Mouse (Mus musculus) common myeloid progenitor, adult 5-6 weeks (primary cell): ENCODE measurements around the gene Bcl9. TPM values are rescaled to one million over a fixed set of nuclear protein-coding genes. Genes with fewer than 3 reads are reported as not detected.

Experiments
- ATAC-seq: replicated peaks from 2 replicates; pipeline ENCODE4 v1.8.0; 2016; ENCODE audit warnings: low read depth, mild to moderate bottlenecking, moderate TSS enrichment, inconsistent platforms; ENCODE audit not compliant: poor library complexity, severe bottlenecking
- total RNA-seq: library from RNA; stranded (forward); fragments of 200-1000, 187-1606 nt; gene quantifications from 2 replicates; pipeline ENCODE4 v1.2.3, GENCODE M21; 2017

The Bcl9 gene
- total RNA-seq, 1 experiment from 2014 or later, result 6.6 TPM

DNA sequence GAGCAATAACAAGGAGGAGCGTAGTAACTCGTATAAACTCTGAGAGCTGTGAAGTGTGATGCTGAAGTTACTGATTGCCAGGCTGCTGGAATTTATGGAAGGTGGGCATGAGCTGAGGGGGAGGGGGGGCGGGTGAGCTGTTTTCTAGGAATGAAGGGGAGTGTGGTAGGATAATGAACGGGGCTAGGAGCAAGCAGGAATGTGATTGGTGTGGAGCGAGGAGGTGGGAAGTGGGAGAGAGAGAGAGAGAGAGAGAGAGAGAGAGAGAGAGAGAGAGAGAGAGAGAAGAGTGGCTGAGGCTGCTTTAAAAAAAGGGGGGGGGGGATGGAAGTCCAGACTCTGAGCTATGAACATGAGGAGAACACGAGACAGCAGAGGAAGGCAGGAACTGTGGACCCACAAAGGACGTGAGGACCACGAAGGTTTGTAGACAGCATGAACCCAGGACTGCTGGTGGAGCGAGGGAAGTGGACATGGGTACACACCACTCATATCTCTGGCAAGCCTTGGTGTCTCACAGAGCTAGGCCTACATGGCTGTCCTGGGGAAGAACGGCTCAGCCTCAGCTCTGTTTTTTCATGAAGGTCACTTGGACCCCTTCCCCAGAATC lies 1.2 kb upstream of the Bcl9 start:
- ATAC-seq, result no peak

DNA sequence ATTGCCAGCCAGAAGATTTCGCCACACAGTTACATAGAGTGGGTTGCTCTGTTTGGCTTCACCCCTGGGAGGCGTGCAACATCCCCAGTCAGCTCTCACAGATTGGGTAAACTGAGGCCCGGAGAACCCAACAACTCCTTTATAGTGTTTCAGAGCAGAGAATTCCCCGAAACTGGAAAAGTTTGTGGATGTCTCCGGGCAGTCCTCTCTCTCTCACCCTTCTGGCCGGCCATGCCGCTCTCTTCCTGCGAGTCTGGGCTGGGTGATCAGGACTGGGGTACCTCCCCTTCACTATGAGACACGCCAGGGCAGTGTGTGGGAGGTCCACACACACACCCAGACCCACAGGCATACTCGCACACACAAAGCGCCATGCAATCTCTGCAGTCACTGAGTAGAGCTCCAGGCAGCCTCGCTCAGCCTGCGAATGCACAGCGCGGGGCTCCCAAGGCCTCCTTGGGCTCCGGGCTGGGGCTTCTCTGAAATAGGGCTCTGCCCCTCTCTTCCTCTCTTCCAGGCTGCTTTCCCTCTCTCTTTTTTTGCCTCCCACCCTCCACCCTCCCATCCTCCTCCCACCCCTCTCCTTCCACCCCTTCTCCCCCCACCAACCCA lies 670 bp downstream of the Bcl9 start:
- peak; percentile 5; the same call in 1 of the 2 replicates for ATAC-seq

DNA sequence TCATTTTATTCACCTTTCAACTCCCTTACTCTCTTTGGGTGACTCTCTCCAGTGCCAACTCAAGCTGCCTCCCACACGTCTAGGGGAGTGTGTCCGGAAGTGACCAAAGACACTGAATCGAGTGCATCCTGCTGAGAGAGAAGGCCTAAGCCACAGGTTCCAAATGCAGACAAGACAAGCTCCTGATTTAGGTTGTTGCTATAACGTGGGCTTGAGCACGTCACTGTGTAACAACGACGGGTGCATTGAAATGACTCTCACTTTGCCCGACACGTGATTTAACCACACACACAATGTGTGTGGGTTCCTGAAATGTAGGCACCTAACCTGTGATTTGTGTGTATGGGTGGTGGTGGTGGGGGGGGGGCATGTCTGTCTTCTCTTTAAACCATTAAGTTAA lies 3.4 kb downstream of the Bcl9 start:
- no peak for ATAC-seq

DNA sequence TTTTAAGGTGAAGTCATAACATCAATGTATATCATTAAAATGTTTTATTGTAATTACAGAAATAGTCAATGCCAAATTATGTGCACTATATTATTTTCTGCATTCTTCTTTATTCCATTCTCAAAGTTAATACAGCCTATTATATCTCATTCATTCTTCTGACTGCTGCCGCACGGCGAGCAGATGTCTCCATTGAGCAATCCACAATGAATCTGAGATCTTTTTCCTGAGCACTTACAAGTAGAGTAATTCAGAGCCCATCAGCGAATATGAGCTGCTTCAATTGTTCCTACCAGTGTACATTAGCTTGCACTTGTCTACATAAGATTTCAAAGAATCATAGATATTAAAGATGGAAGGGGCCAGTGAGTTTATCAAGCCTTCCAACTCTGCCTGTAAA lies 12.8 kb downstream of the Bcl9 start:
- ATAC-seq, result no peak

DNA sequence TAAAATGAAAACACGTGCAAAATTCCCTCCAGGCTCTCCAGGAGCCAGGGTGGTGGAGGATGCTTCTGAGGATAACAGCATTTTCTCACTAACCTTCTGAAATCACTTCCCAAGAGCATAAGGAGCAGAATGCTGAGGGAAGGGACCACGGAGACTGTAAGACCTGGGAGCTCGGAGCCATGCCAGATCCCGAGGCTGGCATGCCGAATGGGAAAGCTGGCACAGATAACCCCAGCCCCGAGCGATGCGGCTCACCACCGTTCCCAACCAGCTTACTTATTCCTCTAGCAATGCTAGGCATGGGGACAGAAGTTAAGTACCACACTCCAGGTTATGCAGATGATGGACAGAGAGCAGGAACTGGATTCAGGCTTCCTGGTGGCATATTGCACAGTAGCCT lies 13.7 kb downstream of the Bcl9 start:
- no peak for ATAC-seq

DNA sequence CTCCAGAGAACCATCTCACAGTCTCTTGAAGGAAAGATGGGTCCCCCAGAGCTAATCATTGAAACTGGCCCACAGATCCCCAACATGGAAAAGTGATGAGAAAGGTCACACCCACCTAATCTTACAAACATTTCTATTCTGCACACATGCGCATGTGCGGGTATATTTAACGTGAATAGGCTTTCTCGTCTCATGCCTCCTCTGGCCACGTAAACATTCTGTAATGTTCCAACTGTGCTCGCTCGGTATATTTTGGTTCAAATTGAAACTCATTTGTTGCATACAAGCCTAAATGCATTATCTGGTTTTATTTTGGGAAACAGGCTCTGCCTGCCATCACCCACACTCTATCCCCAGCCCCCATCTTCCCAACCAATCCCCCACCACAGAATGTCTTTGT lies 16.3 kb downstream of the Bcl9 start:
- no peak for ATAC-seq

DNA sequence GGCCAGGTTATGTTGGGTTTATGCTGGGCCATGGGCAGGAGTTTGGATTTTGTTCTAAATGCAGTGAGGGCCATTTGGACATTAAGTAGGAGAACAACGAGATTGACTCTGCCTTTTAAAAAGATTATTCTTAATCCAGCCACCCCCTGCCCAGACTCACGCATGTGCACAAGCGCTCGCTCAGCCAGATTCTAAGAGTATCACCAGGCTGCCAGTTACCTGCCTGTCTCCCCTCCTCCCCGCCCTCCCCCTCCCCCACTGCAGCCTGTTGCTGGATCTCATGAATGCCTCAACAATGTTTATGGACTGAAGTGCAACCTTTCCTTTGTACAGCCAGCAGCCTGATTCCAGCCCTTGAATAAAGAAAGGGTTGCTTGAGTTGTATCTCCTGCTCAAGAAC lies 22.0 kb downstream of the Bcl9 start:
- ATAC-seq, result no peak

DNA sequence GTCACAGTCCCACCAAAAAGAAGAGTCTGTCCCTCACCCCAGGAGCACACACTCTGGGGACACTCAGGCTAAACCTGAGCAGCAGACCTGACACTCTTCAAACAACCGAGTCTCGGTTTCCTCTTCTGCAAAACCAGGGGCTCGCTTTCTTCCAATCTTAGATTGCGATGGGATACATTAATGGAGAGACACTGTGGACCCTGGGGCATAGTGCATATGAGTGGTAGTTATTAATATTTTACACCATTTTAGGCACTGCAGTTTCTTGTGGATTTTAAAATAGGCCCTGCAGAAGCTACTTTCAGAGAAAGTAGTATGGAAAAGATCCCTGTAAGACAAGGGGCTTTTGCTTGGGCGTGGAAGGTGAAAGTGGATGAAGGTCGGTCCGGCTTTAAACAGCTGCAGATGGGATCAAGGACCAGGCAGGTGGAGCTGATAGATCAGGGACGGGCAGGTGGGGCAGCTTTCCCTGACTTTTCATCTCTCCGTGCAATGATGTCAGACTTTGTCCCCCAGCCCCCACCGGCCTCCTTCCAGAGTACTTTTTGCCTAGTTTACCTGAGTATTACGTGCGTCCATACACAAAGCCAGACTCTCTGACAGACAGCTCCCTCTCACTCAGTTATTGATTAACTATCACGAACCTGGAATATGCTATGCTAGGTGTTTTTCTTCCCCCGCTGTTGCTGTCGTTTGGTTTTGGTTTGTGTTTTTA lies 23.0 kb downstream of the Bcl9 start:
- ATAC-seq, result no peak

DNA sequence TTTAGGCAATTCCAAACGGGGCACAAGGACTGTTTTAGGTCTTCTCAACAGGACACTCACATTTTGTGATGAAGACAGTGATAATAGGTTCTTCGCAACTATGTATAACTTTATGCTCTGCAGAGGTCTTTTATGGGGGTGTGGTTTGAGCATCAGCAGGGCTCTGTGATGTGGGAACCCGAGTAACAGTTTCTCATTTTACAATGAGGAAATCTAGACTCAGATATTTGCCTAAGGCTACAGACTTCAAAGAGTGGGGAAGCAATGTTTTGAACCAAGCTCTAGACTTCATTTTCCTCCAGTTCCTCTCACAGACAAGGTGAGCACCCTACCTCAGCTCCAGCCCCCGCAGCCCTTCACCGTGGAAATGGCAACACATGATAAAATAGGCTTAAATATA lies 23.8 kb downstream of the Bcl9 start:
- ATAC-seq, result no peak

DNA sequence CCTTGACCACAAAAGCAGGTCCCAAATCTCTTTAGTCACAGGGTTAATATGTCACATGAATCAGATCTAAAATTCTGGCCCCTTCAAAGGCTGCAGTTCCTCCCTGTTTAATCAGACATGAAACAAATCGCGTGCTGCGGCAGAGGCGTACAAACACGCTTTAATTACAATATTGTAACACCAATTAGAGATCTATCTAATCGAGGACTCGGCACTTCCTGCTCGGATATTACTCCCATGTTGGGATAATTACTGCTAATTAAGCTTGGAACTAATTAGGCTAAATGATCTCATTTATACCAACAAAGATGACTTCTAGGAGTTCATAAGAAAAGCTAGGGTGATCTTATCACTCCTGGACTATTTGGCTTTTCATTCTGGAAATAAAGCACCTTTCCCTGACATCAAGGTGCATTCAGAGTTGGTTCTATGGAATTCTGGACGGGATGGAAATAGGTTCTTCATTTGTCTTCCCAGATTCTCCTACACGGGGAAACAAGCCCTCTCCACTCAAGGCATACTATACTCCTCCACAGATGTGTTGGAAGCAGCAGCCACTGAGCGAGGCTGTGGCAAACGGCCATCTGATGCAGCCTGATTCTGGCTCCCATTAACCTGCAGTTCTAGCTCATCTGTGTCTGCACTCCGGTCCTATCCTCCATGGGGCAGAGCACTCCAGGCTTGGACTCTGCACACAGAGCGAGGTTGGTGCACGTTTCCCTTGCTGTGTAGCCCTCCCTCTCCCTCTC lies 31.9 kb downstream of the Bcl9 start:
- ATAC-seq, result no peak

DNA sequence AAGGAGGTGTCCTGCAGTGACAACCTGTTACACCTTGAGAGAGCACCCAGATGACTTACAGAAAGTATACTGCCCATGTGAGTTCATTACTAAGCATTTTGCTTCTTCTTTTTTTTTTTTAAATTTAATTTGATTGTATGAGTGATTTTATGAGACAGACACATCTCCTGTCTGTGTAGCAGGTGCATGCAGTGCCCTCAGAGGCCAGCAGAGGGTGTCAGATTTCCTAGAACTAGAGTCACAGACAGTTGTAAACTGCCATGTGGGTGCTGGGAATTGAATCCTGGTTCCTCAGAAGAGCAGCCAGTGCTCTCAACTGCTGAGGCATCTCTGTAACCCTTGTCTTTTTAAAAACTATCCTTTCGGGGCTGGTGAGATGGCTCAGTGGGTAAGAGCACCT lies 35.5 kb downstream of the Bcl9 start:
- ATAC-seq, result no peak

DNA sequence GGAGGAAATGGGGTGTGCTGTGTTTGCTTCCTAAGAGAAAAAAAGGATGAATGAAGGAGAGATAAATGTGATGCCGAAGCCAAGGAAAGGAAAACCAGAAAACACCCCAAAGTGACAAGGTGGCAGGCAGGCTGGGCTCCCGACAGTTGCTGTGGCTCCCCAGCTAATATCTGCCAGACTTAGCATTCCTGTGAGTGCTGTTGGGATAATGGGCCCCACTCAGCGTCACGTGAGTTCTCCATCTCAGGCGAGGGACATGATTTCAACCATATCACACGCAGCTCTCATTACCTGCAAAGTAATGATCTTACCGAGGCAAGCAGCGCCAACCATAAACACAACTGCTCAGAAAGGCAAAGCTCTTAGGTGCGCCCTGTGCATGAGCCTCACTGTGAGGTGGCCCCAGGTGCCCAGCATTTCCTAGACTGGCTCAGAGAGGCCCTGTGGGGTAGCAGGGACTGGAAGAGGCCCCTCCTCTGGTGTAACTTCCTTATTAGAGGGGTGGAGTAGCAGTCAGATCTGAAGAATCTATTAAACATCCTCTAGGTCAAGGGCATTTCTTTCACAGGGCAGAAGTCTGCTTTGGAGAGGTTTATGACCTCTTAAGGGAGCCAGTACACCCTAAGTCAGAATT lies 41.9 kb downstream of the Bcl9 start:
- ATAC-seq, result peak; percentile 48; the same call in 1 of the 2 replicates

DNA sequence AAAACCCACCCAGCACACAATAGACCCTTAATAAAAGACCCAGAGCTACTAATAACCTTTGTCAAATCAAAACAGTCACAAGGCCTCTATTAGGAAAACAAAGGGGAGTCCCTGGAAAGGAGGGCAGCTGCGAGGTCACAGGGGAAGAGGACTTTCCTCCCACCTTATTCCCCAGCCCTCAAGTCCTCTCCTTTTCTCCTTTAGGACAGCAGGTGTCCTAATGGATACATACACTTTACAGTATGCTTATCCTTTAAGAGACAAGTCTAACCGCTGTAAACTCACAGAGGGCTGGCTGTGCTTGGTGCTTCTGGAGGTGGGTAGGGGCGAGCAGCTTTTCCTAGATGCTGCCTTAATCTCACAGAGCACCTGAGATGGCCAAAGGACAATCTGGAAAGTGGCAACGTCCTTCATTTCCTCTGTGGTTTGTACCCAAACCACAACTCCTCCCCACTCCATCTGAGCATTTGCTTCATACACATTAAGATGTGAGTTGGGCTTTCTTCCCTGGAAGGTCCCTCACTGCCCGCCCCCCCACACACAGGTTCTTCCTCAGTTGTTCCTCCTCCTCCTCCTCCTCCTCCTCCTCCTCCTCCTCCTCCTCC lies 42.8 kb downstream of the Bcl9 start:
- ATAC-seq, result peak; percentile 93

DNA sequence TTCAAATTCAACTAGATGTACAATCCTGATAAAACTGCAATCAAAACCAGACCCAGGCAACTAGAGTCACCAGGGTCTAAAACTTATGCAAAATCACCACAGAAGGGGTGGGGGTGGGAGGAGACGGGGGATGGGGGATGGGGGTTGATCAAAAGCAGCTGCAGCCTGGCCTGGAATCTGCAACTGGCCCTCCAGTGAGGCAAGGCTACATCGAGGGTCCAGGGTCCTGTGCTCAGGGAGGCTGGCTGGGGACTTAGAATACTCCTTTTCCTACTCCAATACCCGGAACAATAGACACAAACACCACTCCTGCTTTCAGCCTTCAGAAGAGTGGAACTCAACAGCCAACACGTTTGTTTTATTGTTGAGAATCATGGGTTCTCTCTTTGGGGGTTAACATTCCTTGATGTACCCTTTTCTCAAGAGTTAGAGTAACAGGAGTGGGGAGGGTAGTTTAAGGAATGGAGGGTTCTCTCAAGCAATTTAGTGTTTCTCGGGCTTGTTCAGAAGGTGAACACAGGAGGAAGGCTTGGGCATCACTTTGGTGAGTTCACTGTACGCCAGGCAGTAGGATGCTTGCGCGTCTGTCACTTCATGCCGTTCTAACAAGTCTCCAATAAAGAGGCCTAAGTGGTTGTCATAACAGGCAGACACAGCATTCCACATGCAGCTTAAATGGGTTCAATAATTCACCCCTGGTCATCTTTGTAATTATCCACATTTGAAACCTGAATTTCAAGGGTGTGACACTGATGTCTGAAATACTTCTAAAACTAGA lies 43.7 kb downstream of the Bcl9 start:
- ATAC-seq, result no peak

DNA sequence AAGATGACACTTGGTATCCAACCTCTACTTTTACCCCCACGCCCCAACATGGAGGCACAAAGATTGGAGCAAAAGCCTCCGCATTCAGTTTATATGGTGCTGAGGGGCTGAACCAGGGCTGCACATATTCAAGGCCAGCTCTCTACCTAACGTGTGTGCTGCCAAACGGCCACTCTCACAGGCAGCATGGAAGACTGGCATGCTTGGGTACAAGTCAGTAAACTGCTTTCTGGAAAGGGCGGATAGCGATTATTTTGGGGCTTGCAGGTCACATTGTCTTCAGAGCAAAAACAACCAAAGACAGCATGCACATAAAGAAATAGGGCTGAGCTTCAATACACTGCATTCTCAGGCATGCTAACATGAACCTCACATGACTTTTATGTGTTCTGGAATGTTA lies 44.8 kb downstream of the Bcl9 start:
- no peak for ATAC-seq

DNA sequence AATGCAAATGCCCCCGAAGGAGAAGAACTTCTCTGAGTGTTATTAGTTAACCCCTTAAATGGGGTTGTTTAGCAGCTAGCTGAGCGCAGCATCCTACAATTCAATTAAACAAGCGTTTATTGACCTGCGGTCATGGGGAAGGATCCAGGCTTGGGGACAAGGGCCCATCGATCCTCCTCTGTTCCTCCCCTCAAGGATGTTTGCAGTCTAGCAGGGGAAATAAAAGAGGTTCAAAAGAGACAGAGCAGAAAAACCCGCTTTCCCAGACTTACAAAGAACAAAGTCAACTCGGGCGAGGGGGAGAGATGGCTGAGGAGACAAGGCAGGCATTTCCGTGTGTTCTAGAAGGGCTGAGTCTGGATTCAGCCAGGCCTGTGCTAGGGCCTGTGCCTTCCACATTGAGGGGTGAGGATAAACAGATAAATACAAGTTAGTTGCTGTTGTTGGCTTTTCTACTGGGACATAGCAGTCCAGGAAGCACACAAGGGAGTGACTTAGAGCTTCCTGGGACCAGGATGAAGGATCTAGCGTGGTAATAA lies 55.0 kb downstream of the Bcl9 start:
- no peak for ATAC-seq

DNA sequence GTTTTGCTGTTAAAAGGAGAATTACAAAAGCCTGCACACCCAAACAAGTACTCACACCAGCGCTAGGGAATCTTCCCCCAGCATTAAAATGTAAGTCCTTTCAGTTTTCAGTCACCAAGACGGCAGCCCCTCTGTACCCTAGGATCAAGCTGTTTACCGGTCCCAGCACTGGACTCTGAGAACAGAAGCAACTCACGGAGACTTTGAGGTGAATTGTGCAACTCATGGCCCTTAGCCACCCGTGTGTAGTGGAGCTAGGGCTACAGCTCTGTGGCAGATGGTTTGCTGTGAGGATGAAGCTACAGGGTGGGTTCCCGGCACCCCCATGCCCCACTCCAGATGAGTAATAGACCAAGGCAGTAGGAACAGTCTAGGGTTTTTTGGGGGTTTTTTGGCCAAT lies 55.9 kb downstream of the Bcl9 start:
- ATAC-seq, result no peak

DNA sequence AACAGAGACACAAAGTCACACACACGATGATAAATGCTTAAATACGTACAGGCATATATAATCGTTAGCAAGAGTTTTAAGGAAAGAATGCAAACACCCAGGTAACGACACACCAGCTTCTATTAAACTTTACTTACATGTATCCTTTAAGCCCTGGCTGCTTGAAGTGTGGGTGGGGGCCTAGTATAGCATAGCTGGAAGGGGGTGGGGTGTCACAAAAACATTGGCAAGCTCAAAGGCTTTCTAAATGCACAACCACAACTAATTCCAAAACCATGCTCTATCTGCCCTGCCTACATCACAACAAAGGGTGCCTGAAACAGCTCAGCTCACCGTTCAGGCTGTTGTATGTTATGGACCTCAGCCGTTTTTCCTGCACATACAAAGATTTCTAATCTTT lies 57.9 kb downstream of the Bcl9 start:
- ATAC-seq, result no peak

DNA sequence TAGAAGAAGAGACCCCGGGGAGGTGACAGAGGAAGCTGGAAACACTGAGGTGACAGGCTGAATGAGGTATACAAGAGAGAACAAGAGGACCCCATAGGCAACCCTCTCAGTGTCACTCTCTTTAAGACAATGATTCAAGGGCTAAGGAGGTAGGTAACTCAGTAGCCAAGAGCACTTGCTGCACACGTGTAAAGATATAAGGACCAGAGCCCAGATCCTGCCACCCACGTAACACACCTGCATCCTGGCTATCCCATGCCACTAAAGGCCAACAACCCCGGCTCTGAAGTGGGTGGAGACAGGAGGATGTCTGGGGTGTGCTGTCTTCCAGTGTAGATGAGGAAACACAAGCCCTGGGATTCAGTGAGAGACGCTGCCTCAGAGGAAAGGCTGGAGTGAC lies 58.4 kb downstream of the Bcl9 start:
- no peak for ATAC-seq
